Mouse (Mus musculus) liver, embryonic 11.5 days (tissue): ENCODE measurements around the gene Coasy. TPM values are rescaled to one million over a fixed set of nuclear protein-coding genes. Genes with fewer than 3 reads are reported as not detected.
A peak's percentile ranks its signal among the peaks of the same experiment; 100 is the strongest.

Experiments used
- ATAC-seq: fragments of 200-750 bp; cut with Nextera tagmentation; replicated peaks from 2 replicates; pipeline ENCODE4 v1.8.0; 2017; ENCODE audit warnings: moderate number of reproducible peaks, mild to moderate bottlenecking, moderate TSS enrichment, moderate library complexity; ENCODE audit not compliant: low FRiP score
- DNase-seq: peaks from one replicate; pipeline ENCODE4 v3.0.0-alpha.2; 2017; ENCODE audit warnings: low spot score
- H3K27ac ChIP-seq: fragments of 300-500 bp; sonication (generic); 2 replicates; pipeline ENCODE4 v1.5.1; 2014; ENCODE audit warnings: mild to moderate bottlenecking, low read depth, low read length, control low read depth
- H3K27me3 ChIP-seq: fragments of 300-500 bp; sonication (generic); replicated peaks from 2 replicates; pipeline ENCODE4 v1.6.1; 2014; ENCODE audit warnings: low read length, mixed read lengths; ENCODE audit not compliant: control insufficient read depth, insufficient read depth
- H3K36me3 ChIP-seq: fragments of 300-500 bp; sonication (generic); 2 replicates; pipeline ENCODE4 v1.6.1; 2014; ENCODE audit warnings: mild to moderate bottlenecking, low read length, moderate library complexity, mixed read lengths; ENCODE audit not compliant: control insufficient read depth, insufficient read depth
- H3K4me1 ChIP-seq: fragments of 300-500 bp; sonication (generic); replicated peaks from 2 replicates; pipeline ENCODE4 v1.6.1; 2014; ENCODE audit warnings: low read length, mixed read lengths; ENCODE audit not compliant: control insufficient read depth, insufficient read depth
- H3K4me2 ChIP-seq: fragments of 300-500 bp; sonication (generic); 2 replicates; pipeline ENCODE4 v1.6.1; 2014; ENCODE audit warnings: mild to moderate bottlenecking, control low read depth, moderate library complexity
- H3K4me3 ChIP-seq: fragments of 300-500 bp; sonication (generic); 2 replicates; pipeline ENCODE4 v1.5.1; 2014; ENCODE audit warnings: low read depth, low read length, control low read depth
- H3K9ac ChIP-seq: fragments of 300-500 bp; sonication (generic); 2 replicates; pipeline ENCODE4 v1.6.1; 2014; ENCODE audit warnings: low read depth, low read length, control low read depth
- H3K9me3 ChIP-seq: fragments of 300-500 bp; sonication (generic); 2 replicates; pipeline ENCODE4 v1.6.1; 2016; ENCODE audit warnings: low read length, inconsistent platforms, mixed read lengths; ENCODE audit not compliant: control insufficient read depth
- WGBS: fragments of 180-500 bp; shearing (Covaris S2); extraction: QIAGEN DNeasy Blood & Tissue Kit; methylation state at CpG from one replicate; pipeline ENCODE4 v1.1.7; 2014; 5-methylcytosine and 5-hydroxymethylcytosine counted together
- polyA plus RNA-seq: library from polyadenylated mRNA; unstranded; fragments of >200 nt; fragmentation: Nextera tagmentation; extraction: Ambion mirVana; gene quantifications from 2 replicates; pipeline ENCODE4 v1.2.1, GENCODE M21; 2014

Coasy gene
- polyA plus RNA-seq, 1 experiment from 2014 or later = 43.3 TPM

GRCm38 (mm10) chr11:101081659-101082058 lies 706 bp upstream of the Coasy start:
- Histone ChIP-seq H3K4me2 (peak overlapping the region; percentile 74), H3K4me1 (peaks cover 26% of the 10 kb centered on the region), H3K36me3 (peaks cover 2% of the 10 kb centered on the region; the same call in 1 of the 2 replicates), H3K27ac (peak overlapping the region; percentile 26; the same call in 1 of the 2 replicates), H3K9ac (peak overlapping the region; percentile 58), H3K27me3 (peaks cover 45% of the 10 kb centered on the region), H3K4me3 (peak overlapping the region; percentile 64), H3K9me3 (no peaks in the 10 kb centered on the region)
- ATAC-seq (no peak), DNase-seq (no peak)
- 10% methylated on average over 10 of the region's 10 CpGs for WGBS

GRCm38 (mm10) chr11:101083083-101083697 lies 825 bp downstream of the Coasy start:
- Histone ChIP-seq H3K9ac (peak overlapping the region; percentile 71), H3K4me3 (peak overlapping the region; percentile 64), H3K4me1 (peaks cover 37% of the 10 kb centered on the region), H3K9me3 (no peaks in the 10 kb centered on the region), H3K27ac (peak overlapping the region; percentile 62), H3K27me3 (peaks cover 30% of the 10 kb centered on the region), H3K36me3 (peaks cover 2% of the 10 kb centered on the region), H3K4me2 (peak overlapping the region; percentile 74)
- 37% methylated on average over 19 of the region's 19 CpGs for WGBS
- DNase-seq (no peak), ATAC-seq (no peak)

- Histone ChIP-seq H3K27ac (no peak overlapping the region), H3K4me1 (peaks cover 42% of the 10 kb centered on the region)
These were observed 1.9 kb downstream of the Coasy start for GRCm38 (mm10) chr11:101084246-101084645.

GRCm38 (mm10) chr11:101084811-101085210 lies 2.4 kb downstream of the Coasy start:
- no peak overlapping the region for H3K4me3 ChIP-seq
- H3K9ac ChIP-seq = no peak overlapping the region
- H3K9me3 ChIP-seq = no peaks in the 10 kb centered on the region
- H3K4me2 ChIP-seq = no peak overlapping the region
- H3K36me3 ChIP-seq = peaks cover 13% of the 10 kb centered on the region
- 94% methylated on average over 12 of the region's 12 CpGs for WGBS
- peaks cover 40% of the 10 kb centered on the region for H3K4me1 ChIP-seq
- ATAC-seq = no peak
- no peak overlapping the region for H3K27ac ChIP-seq
- peaks cover 13% of the 10 kb centered on the region for H3K27me3 ChIP-seq
- no peak for DNase-seq

More at GRCm38 (mm10) chr11:101084246-101084645, 1.9 kb downstream of the Coasy start:
- no peak for ATAC-seq
- no peak overlapping the region for H3K9ac ChIP-seq
- DNase-seq = no peak
- peak overlapping the region; percentile 64; the same call in 1 of the 2 replicates for H3K4me3 ChIP-seq
- H3K9me3 ChIP-seq = no peaks in the 10 kb centered on the region
- peaks cover 19% of the 10 kb centered on the region for H3K27me3 ChIP-seq
- peak overlapping the region; percentile 74; the same call in 1 of the 2 replicates for H3K4me2 ChIP-seq
- WGBS = 89% methylated on average over 14 of the region's 14 CpGs
- peaks cover 9% of the 10 kb centered on the region for H3K36me3 ChIP-seq

GRCm38 (mm10) chr11:101085617-101086322 lies 3.4 kb downstream of the Coasy start:
- ATAC-seq = no peak
- H3K4me2 ChIP-seq = no peak overlapping the region; the same call in 1 of the 2 replicates

GRCm38 (mm10) chr11:101086323-101086674 lies 3.9 kb downstream of the Coasy start:
- peak overlapping the region; percentile 98 for H3K4me2 ChIP-seq
- WGBS = 84% methylated on average over 6 of the region's 6 CpGs
- ATAC-seq = no peak
- peak overlapping the region; percentile 92 for H3K4me3 ChIP-seq
- H3K27me3 ChIP-seq = no peaks in the 10 kb centered on the region; the same call in 1 of the 2 replicates
- peak overlapping the region; percentile 81 for H3K27ac ChIP-seq
- peaks cover 40% of the 10 kb centered on the region for H3K4me1 ChIP-seq
- peak overlapping the region; percentile 87; the same call in 1 of the 2 replicates for H3K9ac ChIP-seq
- peaks cover 28% of the 10 kb centered on the region for H3K36me3 ChIP-seq
- DNase-seq = no peak
- no peaks in the 10 kb centered on the region for H3K9me3 ChIP-seq

More at GRCm38 (mm10) chr11:101085617-101086322, 3.4 kb downstream of the Coasy start:
- no peaks in the 10 kb centered on the region for H3K9me3 ChIP-seq
- peaks cover 22% of the 10 kb centered on the region for H3K36me3 ChIP-seq
- peak overlapping the region; percentile 92; the same call in 1 of the 2 replicates for H3K4me3 ChIP-seq
- H3K9ac ChIP-seq = no peak overlapping the region; the same call in 1 of the 2 replicates
- H3K27me3 ChIP-seq = peaks cover 4% of the 10 kb centered on the region
- 91% methylated on average over 18 of the region's 18 CpGs for WGBS
- DNase-seq = no peak
- H3K27ac ChIP-seq = peak overlapping the region; percentile 81; the same call in 1 of the 2 replicates
- H3K4me1 ChIP-seq = peaks cover 40% of the 10 kb centered on the region

- Histone ChIP-seq H3K4me1 (peaks cover 38% of the 10 kb centered on the region), H3K4me2 (peak within 1 kb of the TSS; percentile 98), H3K9ac (peak within 1 kb of the TSS; percentile 87), H3K27ac (peak within 1 kb of the TSS; percentile 81), H3K4me3 (peak within 1 kb of the TSS; percentile 92), H3K9me3 (no peaks in the 10 kb centered on the region), H3K36me3 (peaks cover 35% of the 10 kb centered on the region), H3K27me3 (no peaks in the 10 kb centered on the region)
- WGBS = 3% methylated on average over 52 of the region's 52 CpGs
- ATAC-seq (peak; percentile 81), DNase-seq (peak; percentile 85)
These were observed 4.7 kb downstream of the Coasy start, which contains the start of gene Mlx for GRCm38 (mm10) chr11:101086756-101087681. TSS of gene Mlx (plus strand) at chr11:101087277.

GRCm38 (mm10) chr11:101087682-101088055 lies 5.3 kb downstream of the Coasy start:
- 11% methylated on average over 8 of the region's 8 CpGs for WGBS

More at GRCm38 (mm10) chr11:101087682-101088055, 5.3 kb downstream of the Coasy start:
- H3K36me3 ChIP-seq = peaks cover 41% of the 10 kb centered on the region
- H3K4me3 ChIP-seq = peak overlapping the region; percentile 92
- ATAC-seq = 0 out of 2 replicates have a peak, but pooled peaks have one; percentile 1
- peak overlapping the region; percentile 81 for H3K27ac ChIP-seq
- no peaks in the 10 kb centered on the region for H3K9me3 ChIP-seq
- peak overlapping the region; percentile 98 for H3K4me2 ChIP-seq
- peak overlapping the region; percentile 87 for H3K9ac ChIP-seq
- DNase-seq = no peak
- no peaks in the 10 kb centered on the region for H3K27me3 ChIP-seq
- H3K4me1 ChIP-seq = peaks cover 40% of the 10 kb centered on the region
